Mouse (Mus musculus) CD4-positive, CD25-positive, alpha-beta regulatory T cell, adult 2 months (primary cell): ENCODE measurements around the gene Gm36210.

Source experiments
- DNase-seq: peaks from one replicate; pipeline ENCODE4 v3.0.0-alpha.2; 2012; ENCODE audit warnings: low read depth, low spot score

Gene Gm36210

DNA sequence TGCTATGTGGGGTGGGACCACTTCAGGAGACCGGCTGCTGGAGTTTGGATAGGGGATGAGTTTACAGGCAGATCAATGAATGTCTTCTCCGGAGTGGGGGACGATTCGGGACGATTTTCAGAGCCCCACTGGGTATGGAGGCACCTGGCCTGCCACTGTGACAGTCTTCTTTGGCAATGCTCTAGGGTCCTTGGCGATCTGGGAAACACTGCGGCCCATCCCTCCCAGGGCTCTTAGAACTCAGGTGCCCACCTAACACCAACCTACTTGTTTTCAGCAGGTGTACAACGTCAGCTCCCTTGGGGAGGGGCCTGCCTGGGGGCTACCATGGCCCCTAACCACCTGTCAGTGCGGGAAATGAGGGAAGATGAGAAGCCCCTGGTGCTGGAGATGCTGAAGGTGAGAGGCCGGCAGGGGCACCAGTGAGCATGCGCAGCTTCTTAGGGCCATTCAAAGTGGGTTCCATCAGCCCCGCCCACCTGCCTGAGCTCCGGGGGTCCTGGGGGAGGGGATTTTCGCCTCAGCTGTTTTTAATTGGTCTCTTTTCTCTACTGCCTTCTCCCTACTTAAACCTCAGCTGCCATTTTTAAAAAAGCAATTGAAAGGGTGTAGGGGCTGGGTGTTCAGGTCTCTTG is 16.7 kb upstream of the Gm36210 start:
- DNase-seq = peak; percentile 54

DNA sequence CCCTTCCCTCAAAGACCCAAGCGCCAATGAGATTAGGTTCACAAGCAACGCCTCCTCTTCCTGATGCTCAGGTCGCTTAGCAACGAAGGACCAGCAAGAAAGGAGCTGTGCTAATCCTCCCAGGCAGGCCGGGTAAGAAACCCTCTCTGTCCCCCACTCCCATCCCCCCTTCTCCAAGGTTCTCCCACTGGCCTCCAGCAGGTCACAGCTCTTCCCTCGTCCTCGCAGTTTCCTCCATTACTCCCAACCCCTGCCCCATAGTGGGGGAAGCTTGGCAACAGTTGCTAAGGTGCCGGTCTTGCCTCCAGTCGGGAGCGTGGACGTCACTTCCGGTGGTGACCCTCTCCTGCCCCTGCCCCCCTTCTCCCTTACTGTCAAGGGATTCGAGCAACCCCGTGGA is 16.2 kb upstream of the Gm36210 start:
- peak; percentile 73 for DNase-seq

DNA sequence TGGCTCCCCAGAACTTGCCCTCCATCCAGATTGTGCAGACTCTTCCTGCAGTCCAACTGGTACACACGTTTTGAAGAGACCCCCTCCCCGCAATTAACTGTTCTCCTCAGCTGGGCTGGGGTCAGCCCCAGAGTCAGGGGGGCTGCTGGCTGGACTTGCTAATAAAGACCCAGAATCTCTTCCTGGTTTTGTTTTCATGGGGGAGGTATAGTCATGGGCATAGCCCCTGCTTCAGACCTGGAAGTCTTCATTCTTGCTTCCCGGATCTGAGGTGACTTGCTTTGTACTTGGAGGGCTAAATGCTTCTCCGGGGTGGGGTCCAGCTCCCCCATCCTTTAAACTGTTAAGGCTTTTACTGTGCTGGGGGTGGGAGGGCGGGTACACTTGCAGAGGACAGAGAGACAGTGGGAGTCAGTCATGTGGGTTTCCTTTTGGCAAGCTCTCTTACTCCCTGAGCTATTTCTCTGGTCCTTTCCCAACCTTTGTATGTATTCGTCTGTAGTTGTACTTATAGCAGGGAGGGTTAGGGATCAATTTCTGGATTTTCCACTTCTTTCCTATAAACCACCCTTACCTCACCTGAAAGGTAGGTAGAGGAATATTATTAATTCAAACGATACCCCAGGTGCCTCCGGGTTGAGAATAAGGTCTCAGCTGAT is 15.6 kb upstream of the Gm36210 start, which contains the start of gene Nat14:
TSS of gene Nat14 (plus strand) at position 205 of the 659 bp plus-strand sequence.
- DNase-seq = no peak

DNA sequence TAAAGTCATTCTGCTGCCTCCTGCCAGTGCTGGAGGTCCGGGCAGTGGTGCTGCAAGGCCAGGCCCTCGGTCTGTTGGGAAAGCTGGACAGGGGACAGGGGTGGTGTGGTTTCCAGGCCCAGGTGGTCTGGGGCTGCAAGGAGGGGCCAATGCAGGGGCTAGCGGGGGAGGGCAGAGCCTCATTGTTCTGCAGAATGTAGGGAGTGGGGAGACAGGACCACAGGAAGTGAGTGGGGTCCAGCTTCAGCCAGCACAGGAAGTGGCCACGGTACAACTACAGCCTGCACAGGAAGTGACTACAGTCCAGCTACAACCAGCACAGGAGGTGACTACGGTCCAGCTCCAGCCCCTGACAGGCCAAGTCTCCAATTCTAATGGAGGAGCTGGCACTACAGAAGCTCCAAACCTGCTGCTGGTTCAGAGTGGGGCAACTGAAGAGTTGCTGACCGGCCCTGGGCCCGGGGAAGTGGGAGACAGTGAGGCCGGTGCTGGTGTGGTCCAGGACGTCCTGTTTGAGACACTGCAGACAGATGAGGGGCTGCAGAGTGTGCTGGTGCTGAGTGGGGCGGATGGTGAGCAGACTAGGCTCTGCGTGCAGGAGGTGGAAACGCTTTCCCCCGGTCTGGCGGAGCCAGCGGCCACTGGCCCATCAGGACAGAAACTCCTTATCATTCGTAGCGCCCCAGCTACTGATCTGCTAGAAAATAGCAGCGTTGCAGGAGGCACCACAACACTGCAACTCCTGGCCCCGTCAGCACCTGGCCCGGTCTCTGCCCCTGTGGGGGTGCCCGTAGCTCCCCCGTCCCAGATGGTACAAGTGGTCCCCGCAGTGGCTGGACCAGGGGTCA is 14.9 kb upstream of the Gm36210 start:
- no peak for DNase-seq

DNA sequence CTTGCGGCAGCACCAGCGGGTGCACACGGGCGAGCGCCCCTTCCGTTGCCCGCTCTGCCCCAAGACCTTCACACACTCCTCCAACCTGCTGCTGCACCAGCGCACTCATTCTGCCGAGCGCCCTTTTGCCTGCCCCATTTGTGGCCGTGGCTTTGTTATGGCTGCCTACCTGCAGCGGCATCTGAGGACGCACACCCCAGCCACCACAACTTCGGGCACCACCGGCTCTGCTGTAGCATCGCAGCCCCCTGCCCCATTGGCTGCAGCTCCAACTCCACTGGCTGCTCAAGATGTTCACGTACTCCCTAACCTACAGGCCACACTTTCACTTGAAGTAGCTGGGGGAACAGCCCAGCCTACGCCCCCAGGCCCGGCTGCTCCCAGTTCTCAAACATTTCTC is 14.2 kb upstream of the Gm36210 start:
- no peak for DNase-seq

DNA sequence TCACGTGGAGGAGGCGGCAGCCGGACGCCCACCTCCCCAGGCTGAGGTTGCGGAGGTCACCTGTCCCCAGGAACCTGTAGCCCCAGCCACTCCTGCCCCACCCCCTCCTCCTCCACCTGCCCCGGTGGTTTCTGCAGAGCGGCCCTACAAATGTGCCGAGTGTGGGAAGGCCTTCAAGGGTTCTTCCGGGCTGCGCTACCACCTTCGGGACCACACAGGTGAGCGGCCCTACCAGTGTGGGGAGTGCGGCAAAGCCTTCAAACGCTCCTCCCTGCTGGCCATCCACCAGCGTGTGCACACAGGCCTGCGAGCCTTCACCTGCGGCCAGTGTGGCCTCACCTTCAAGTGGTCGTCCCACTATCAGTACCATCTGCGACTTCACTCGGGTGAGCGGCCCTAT is 13.7 kb upstream of the Gm36210 start:
- no peak for DNase-seq

DNA sequence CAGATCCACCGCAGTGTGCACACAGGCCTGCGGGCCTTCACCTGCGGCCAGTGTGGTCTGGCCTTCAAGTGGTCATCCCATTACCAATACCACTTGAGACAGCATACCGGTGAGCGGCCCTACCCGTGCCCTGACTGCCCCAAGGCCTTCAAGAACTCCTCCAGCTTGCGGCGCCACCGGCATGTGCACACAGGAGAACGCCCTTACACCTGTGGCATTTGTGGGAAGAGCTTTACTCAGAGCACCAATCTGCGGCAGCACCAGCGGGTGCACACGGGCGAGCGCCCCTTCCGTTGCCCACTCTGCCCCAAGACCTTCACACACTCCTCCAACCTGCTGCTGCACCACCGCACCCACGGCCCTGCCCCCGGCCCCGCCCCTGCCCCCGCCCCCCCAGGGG is 12.8 kb upstream of the Gm36210 start:
- DNase-seq = no peak

DNA sequence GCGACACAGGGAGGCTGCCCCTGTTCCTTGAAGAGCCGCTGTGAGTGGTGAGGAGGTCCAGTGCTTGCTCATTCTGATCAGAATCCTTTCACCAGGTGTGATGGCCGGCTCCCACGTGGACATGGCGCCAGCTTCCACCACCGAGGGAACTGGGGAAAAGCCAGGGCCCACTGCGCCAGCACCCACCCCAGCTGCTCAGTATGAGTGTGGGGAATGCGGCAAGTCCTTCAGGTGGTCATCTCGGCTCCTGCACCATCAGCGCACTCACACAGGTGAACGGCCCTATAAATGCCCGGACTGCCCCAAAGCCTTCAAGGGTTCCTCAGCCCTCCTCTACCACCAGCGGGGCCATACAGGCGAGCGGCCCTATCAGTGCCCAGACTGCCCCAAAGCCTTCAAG is 12.4 kb upstream of the Gm36210 start:
- no peak for DNase-seq

DNA sequence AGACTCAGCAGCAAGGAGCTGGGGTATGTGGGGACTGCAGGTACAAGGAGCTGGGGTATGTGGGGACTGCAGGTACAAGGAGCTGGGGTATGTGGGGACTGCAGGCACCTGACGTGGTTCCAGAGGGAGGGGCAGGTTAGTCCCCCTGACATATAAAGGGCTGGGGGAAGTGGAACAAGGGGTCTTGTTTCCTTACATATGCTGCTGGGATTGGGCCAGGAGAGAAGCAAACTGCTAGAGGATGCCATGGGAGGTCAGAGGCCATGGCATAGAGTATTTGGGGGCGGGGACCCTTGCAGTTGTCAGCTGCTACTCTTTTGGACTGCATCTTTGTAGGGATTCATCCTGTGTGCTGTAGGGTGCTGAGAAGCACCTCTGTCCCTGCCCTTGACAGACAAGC is 11.2 kb upstream of the Gm36210 start:
- DNase-seq = no peak

DNA sequence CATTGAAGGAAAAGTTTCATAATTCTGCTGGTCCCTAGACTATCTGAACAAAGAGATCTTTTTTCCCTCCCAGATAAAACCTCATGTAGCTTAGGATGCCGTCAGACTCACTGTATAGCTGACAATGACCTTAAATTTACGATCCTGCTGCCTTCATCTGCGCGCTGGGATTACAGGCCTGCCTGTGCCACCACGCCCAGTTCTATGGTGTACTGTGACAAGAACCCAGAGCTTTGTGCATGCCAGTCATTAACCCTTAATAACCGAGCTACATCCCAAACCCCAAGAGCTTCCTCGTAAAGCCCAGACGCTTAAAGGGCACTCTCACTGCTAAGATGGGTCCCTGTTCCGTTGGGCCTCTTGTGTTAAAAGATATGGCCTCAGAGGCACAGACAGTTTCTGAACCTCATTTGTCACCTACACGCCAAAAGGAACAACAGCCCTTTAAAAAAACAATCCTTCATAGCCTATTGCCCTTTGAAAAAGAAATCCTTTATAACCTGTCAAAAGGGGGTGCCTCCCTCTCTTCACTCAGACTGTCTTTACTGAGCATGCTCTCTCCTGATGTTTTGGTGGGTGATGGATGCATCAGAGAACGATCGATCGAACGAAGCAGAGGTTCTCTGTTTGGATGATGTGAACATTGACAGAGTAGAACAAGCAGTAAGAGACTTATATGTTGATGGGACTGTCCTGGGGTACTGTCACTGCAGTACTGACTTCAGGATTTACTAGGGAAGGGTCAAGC is 9.5 kb upstream of the Gm36210 start:
- no peak for DNase-seq

DNA sequence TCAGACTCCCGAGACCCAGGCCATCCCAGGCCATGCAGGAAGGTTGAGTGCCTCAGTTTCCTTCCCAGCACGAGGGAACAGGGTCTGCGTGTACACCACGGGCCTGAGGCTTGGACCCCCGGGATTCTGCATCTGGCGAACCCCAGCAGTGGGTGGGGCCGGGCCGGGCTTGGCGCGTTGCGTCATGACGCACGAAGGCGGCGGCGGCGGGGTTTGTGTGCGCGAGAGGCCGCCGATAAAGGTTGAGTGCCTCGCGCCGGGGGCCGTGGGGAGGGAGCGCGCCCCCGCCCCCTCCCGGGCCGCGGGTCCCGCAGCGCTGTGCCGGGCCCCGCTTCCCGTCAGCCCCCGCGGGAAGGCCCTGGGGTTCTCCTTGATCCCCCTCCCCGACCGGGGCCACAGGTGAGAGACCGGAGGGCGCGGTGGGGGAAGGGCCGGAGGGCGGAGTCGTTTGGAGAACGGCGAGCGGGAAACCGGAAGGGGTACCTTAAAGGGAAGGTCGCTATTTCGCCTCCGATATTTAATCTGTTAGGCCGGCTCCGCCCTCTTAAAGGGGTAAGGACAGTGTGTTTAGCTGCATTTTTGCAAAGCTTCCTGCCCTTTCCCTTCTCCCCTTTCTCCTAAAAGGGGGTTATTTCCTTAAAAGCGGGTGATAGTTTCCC is 8.8 kb upstream of the Gm36210 start, which contains the start of gene Zfp628:
TSS of gene Zfp628 (plus strand) at position 211 of the 659 bp plus-strand sequence.
- DNase-seq = peak; percentile 95

DNA sequence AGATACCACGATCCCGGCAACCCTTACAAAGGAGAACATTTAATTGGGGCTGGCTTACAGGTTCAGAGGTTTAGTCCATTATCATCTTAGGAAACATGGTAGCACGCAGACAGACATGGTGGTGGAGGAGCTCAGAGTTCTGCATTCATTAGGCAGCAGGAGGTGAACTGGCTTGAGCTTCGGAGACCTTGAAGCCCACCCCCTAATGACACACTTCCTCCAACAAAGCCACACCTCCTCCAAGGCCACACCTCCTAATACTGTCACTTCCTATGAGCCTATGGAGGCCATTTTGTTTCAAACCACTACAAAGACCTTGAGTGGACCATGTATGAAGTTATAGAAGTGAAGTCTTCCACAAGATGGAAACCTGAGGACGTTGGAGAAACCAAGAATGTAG is 5.9 kb upstream of the Gm36210 start:
- DNase-seq = no peak

DNA sequence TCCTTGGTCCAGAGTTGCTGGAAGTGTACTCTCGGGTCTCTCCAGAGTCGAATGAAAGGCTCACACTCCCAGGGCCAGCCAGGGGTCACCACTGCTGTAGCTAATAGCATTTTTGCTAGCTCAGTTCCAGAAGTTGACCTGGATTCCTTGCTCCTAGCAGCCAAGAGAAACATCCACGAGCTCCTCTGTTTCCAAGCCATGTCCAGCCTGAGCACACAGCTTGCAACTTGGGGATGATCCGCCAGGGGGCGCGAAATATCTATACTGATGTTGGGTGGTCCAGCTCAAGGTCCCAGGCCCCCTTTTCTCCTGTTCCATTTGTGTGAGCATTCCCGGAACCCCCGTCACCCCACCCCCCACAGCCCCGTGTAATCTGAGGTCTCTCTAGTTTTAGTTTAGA is 5.2 kb upstream of the Gm36210 start:
- DNase-seq = peak; percentile 60

DNA sequence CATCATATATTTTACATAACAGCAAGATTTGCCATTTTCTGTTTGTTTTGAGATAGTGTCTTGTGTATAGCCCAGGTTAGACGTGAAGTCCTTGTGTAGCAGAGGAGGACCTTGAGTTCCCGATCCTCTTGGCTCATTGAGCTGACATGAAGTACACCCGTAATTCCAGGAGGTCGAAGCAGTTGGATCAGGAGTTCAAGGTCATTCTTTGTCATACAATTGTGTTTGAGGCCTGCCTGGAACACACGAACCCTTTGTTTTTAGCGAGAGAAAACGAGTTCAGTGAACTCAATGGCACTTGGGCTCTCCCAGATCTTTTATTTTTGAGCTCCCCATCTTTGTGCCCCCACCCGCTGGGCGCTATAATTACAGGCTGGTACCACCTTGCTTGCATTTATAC is 3.9 kb downstream of the Gm36210 start:
- no peak for DNase-seq

DNA sequence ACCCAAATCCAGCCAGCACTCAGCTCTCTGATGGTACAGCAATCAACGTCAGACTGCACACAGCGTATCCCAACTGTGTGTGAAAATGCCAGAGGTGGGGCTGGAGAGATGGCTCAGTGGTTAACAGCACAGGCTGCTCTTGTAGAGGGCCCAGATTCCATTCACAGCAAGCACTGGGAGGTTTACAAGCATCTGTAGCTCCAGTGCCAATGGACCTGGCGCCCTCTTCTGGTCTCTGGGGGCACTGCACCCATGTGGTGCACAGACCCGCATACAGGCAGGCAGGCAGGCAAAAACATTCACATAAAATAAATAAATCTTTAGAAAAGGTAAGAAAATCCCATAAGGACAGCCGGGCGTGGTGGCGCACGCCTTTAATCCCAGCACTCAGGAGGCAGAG is 5.1 kb downstream of the Gm36210 start:
- peak; percentile 68 for DNase-seq

DNA sequence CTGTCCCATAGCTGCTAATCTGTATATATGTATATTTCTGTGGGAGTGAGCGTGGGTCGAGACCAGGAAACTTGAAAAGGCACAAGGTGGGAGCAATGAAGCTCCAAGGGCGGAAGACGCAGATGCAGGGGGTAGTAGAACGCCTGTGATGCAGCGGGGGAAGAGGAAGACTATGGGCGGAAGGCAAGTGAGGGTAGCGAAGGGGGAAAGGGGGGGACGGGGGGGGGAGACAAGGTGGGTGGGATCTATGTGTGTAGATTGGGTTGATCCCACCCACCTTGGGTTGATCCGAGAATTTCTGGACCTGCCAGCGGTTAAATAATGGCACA is 5.8 kb downstream of the Gm36210 start:
- no peak for DNase-seq

DNA sequence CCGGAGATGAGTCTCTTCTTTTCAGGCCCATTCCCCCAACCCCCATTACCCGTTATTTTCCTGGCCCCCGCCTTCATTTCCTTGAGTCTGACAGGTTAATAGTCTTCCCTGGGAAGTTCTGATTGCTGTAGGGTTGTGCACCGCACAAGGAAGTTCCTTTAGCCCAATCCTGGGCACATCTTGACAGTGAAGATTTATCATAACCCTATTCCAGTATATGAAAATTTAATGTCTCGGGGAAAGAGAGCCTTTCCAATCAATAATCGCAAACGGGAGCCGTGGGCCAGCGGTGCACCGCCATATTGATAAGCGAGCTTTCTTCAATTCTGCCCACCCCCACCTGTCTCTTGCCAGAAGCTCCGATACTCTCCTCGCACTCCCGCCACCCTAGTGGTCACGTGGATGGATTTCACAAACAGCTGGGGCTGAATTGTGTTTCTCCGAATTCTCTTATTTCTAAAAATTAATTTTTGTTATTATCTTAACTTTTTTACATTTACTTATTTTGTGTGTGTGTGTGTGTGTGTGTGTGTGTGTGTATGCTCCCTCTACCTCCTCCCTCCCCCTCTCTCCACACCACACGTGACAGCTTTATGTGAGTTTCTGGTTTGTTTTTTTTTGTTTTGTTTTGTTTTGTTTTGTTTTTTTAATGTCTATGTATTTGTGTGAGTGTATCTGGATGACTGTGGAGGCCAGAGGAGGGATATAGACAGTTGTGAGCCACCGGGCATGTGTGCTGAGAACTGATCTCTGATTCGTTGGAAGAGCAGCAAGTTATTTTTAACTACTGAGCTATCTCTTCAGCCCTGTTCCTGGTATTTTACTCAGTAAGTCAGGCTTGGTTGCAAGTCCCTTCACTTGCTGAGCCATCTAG is 6.4 kb downstream of the Gm36210 start:
- peak; percentile 34 for DNase-seq

DNA sequence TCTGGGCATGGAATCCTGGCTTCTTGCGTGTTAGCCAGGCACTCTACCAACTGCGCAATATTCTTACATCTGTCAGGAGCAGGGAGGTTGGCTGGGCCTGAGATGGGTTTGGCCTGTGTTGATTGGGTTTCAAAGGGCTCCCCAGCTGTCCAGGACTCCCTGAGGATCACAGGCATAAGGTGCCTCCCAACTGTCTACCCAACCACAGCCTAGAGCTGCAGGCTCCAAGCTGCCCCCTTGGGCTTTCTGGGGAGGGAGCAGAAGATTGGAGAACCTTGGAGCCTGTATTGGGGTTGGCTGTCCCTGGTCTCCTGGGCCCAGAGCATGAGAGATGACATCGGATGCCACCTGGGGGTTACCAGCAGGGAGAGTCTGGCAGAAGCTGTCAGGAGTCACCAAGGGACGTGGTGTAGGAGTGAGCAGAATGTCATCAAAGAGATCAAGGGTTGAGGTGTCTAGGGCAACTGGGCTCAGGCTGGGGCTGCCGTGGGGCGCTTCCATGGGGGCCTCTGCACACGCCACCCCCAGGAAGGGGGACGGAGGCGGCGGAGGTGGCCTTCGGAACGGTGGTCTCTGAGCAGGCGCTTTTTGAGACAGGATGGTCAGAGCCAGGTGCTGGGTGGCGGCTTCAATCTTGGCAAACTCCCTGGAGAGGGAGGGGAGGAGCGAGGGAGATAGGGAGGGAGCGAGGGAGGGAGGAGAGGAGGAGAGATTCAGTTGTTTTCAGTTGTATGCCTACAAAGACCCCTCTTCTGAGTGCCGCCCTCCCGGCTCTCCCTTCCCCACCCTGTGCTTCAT is 7.3 kb downstream of the Gm36210 start:
- no peak for DNase-seq

DNA sequence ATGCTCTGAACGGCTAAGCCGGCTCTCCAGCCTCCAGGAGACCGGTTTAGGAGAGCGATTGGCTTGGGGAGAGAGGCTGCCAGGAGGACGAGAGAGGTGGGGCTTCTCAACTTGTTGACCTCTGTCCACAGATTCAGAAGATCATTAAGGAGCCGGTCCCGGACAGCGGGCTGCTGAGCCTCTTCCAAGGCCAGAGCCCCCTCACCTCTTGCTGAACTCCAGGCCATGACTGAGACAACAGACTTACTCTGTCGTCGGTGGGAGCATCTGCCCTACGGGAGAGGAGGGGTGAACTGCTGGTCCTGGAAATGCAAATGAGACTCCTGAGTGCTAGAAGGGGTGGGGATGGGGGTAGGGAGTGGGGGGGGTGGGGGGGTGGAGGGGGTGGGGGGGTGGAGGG is 11.1 kb downstream of the Gm36210 start:
- DNase-seq = no peak

DNA sequence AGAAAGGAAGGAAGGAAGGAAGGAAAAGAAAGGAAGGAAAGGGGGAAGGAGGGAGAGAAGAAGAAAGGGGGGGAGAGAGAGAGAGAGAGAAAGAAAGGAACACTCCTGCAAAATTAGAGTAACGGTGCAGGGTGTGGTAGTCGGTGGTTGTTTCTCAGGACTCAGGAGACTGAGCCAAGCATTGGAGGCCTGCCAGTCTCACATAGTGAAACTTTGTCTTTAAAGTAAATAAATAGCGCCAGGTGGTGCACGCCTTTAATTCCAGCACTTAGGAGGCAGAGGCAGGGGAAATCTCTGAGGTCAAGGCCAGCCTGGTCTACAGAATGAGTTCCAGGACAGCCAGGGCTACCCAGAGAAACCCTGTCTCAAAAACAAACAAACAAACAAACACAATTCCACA is 19.6 kb downstream of the Gm36210 start:
- DNase-seq = no peak
